Mouse (Mus musculus): Measurements from ENCODE around the gene Cd3d.
"Not testable (repeated sequence)": the region's sequence is repeated elsewhere in the genome, so short reads cannot be mapped to it uniquely, and the experiment has no call there.

Cd3d gene

DNA sequence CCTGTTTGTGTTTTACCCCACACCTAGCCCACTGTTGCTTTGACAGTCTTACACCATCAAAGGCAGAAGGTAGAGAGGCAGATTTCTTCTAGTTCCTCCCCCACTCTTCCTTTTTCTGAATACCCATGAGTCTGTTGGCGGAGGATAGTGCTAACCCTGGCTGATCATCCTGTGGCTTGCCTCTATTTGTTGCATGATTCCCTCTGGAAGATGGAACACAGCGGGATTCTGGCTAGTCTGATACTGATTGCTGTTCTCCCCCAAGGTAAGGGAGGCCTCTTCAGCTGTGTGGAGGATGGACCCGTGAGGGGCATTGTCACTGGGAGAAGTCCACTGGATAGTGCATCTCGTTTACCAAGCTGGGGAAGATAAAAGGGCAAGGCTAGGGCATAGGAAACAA is at the start of gene Cd3d:
Gene Cd3d (plus strand): TSS at position 111 of the 400 bp plus-strand sequence.
- DNase-seq (ENCODE audit: low read depth, low spot score), result no peak

DNA sequence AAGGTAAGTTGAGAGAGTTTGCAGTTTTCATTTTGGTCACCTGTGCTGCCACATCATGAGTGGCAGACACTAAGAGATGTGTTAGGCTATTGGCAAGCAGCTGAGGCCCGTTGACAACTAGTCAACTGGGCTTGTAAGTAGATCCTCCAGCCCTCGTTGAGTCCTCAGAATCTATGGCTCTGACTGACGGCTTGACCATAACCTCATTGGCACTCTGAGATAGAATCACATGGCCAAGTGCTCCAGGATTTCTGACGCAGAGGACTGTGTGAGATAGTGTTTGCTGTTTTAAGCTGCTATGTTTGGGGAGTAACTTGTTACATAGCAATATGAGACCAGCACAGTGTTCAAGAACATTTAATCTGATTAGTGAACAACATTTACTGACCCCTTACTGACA is 39.8 kb upstream of the Cd3d start:
- DNase-seq (ENCODE audit: low read depth, low spot score), result no peak

DNA sequence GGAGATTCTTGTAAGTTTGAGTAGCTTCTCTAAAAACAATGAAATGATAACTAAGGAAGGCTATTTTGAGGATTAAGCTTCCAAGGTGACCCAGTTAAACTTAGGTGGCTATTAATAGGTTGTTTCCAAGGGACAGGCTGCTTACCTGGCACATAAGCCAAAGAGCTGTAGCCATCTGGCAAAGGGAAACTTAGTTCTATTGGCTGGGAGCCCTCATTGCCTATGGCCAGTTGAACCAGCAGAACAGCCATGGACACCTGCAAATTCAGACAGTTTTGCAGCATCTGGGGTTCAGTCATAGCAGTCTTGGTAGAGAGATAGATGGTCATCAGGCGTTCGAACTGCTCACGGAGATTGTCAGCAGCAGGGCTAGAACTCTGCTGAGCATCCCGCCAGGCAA is 39.2 kb upstream of the Cd3d start:
- no peak for DNase-seq (ENCODE audit: low read depth, low spot score)

DNA sequence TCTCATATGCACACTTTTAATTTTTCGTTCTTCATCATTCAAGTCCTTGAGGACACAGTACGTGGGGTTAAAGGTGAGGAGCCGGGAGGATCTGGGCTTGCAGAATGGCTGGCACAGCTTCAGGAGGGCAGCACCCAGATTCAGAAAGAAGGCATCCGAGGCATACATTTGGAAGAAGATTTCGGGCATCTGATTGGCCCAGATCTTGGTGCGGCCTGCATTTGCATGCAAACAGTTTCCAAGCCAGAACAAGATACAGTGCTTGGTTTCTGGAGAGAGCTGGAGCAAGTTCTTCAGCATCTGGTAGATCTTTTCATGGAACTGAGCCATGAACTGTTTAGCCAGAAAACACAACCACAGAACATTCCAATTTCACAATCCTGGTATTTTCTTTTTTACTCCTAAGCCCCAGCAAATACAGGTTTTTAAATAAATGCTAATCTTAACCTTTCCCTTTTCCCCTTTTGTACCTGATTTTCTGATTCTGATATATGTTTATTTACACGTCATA is 35.3 kb upstream of the Cd3d start:
- DNase-seq (ENCODE audit: low read depth, low spot score), result no peak

DNA sequence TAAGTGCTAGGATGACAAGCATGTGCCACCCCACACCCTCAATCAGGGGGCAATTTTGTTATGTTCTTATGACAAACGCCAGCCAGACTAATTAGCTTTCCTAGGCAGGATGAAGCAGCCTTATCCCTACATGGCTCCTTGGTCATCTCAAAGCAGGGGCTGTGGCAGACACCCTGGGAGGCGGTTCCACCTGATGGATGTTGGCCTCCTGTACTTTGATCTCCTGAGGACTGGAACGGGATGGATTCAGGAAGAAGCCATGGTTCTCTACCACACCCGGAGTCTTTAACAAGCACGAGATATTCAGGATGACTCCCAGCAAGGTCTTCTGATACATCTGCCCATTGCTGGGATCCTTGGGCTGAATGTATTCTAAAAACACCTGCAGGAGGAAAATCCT is 33.8 kb upstream of the Cd3d start:
- DNase-seq (ENCODE audit: low read depth, low spot score), result no peak

DNA sequence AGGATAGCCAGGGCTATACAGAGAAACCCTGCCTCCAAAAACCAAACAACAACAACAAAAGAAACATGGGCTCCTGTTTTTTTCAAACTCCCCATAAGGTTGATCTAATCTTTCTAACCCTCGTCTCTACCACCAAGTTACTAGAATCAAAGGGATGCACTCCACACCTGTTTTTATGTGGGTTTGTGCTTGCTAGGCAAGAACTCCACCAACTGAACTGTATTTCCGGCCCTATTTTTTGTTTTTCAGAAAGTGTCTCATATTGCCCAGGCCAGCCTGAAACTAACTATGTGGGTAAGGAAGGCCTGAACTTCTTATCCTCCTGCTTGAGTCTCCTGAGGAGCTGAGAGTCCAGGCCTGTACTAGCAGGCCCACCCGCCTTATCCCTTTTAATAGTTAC is 27.2 kb upstream of the Cd3d start:
- no peak for DNase-seq (ENCODE audit: low read depth, low spot score)

DNA sequence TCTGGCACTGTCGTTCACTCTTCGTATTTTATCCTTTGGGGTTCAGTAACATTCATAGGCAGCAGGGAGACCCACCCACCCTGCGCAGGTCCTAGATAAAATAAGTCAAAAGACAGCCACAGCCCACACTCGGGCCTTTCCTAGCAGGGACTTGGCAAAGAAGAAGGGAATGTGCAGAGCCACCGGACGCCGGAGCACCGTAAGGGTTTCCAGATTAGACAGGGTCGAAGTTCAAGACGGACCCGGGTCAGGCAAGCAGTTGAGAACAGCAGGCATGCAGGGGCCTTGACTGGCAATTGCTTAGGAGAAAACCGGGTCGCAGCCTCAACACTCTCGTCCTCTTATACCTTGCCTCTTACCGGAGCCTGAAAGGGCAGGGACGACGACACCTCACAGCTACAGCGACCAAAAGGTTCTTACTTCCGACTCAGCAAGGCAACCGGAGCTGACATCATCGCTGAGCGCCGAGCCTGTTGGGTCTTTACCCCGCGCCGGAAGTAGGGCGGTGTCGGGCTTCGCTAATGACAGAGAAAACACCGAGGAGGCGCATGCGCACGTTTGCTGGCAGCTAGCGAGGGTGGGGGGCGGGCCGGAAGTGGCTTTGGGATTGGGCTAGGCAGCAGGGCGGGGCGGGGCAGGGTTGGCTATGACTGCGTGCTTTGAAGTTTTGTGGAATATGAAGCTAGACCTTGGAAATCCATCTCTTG is 16.3 kb upstream of the Cd3d start, which contains the start of gene Ube4a:
Gene Ube4a (minus strand): TSS at position 475 of the 707 bp plus-strand sequence.
- DNase-seq (ENCODE audit: low read depth, low spot score), result peak; percentile 99

DNA sequence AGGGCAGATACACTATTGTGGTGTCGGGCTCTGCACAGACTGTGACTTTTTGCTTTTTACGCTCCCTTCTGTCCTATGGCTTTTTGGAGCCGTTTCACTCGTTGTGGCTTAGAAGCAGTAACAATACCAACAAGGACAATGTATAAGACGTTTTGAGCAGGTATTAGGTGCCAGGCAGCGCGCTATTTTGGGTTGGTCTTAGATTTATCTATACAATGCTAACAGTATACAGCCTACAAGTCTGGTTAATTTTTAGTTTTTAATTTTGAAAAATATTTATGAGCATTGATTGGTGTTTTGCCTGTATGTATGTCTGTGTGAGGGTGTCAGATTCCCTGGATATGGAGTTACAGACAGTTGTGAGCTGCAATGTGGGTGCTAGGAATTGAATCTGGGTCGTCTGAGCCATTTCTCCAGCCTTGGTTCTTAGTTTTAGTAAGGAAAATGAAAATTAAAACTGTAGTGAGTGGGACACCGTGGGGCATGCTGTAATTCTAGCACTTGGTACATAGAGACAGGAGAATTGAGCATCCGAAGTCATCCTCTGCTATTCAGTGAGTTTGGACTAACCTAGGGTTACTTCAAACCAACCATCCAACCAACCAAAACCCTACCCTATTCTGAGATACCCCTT is 15.6 kb upstream of the Cd3d start:
- no peak for DNase-seq (ENCODE audit: low read depth, low spot score)

DNA sequence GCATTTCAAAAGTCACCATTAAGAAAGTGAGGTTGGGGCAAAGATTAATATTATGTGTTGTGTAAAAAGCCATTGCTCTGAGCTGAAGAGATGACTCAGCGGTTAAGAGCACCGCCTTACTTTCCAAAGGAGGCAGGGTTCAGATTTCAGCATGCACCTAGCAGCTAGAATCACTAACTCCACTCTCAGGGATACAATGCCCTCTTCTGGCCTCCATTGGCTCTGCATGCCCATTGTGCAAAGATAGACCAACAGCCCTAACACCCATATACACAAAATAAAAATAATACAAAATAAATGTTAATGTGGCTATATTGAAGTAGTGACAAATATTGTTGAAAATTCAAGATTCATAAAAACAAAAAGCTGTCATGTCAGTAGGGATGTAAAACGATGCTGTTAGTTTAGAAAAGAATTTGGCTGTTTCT is 14.8 kb upstream of the Cd3d start:
- DNase-seq (ENCODE audit: low read depth, low spot score), result peak; percentile 43

DNA sequence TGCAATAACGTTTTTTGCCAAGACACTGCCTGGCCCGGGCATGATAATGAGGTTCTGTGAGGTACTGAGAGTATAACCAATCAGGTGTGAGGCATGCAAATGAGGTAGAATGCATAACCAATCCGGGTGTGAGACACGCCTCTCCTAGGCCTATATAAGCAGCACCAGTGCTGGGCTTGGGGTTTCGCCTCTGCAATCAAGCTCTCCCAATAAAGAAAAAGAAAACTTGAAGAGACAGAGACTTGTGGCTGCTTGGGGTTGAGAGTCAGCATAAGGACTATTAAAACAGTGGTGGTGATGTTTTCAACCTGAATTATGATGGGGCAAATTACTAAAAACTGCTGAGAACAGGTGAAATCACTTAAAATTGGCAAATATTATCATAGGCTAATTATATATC is 13.8 kb upstream of the Cd3d start:
- DNase-seq (ENCODE audit: low read depth, low spot score), result not testable (repeated sequence)

DNA sequence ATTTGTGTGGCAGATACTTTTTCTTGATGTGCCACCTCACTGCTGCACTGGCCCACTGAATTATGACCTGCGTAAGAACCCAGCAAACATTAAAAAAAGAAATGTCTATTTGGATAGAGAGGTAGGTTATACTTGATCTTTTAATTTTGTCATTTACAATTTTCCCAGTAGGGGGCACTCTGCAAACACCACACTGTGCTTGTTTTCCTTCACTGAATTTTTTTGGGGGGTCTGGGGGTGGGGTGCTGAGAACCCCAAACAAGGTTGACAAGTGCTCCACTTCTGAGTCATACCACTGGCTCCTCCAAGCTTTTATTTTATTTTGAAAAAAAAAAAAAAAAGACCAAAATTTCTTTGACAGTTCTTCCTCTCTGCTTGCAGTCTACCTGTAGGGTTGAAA is 12.1 kb upstream of the Cd3d start:
- no peak for DNase-seq (ENCODE audit: low read depth, low spot score)

DNA sequence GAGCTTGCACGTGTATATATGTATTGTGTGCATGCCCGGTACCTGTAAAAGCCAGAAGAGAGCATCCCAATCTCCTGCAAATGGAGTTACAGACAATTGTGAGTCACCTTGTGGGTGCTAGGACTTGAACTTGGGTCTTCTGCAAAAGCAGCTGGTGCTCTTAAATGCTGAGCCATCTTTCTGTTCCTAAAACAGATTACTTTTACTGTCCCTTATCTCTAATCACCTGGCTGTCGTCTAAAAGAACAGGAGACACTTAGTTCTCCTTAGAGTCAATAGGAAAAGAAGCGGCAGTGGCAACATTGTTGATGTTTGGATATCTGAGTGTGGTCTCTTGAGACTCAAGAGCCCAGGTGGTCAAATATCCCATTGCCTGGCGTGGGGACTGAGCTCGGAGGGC is 3.8 kb upstream of the Cd3d start:
- DNase-seq (ENCODE audit: low read depth, low spot score), result no peak

DNA sequence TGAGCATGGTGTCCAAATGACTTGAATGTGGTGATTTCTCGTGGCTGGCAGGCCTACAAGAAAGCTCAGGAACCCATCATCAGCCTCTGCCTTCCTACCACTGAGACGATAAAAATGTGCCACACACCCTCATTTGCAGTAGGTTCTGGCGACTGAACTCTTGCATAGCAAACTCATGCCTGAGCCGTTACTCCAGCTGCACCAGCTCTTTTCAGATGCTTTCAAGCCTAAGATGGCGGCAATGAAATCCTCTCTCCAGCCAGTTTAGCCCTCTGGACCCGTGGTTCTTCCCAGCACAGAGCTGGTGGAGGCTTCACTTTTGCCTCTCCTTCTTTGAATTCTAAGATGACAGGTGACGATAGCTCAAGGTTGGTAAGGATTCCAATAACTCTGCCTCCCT is 1.8 kb upstream of the Cd3d start:
- DNase-seq (ENCODE audit: low read depth, low spot score), result no peak

DNA sequence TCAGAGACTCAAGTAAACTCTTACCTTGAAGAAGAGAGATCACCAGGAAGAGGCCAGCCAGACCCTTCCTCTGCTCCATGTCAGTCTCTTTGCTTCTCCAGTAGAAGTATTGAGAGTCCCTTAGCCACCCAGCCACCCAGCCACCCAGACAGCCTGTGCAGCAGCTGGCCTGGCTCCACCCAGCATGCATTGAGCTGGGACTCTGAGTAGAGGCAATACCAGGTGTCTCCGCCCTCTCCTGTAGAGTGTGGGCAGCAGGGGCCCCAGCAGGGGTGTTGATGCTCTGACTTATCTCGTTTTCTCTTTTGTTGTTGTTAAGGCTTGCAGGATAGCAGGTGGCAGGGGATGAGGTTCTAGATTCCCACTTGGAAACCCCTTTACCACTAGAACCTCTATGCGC is 1.3 kb upstream of the Cd3d start, which contains the start of gene Cd3g:
Gene Cd3g (minus strand): TSS at position 190 of the 400 bp plus-strand sequence.
- DNase-seq (ENCODE audit: low read depth, low spot score), result no peak

DNA sequence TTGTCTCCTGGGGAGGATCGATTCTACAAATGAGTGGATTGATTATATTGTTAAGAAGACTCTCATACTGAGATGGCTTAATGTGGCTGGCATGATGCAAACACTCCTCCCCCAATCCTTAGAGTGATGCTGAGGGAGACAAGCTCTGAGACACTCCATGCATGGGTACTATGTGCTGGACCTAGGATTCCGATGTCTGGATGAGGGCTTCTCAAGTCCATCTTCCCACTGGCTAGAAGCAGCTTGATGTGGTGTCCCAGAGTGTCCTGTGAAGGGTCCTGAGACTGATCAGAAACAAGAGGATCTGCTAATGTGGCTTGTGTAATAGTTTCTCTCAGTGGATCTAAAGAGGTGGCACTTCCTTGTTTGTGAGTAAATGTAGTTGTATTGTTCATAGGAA is 482 bp upstream of the Cd3d start:
- DNase-seq (ENCODE audit: low read depth, low spot score), result no peak

DNA sequence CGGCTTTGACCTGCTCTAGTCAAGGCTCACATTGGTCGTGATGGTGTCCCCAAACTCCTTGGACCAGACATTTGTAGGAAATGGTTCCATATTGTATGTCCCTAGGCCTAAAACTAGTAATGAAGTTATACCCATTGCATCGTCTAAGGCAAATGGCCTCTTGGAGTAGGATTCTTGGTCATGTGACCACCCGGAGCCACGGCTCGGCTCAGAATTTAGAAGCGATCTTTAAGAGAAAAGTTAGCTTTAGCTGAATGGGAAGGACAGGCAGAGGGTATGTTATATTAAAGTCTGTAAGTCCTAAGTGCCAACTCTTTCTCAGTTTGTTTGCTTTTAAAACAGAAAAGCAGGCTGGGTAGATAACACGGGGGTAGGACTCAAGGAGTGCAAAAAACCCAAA is 495 bp downstream of the Cd3d start:
- DNase-seq (ENCODE audit: low read depth, low spot score), result no peak

DNA sequence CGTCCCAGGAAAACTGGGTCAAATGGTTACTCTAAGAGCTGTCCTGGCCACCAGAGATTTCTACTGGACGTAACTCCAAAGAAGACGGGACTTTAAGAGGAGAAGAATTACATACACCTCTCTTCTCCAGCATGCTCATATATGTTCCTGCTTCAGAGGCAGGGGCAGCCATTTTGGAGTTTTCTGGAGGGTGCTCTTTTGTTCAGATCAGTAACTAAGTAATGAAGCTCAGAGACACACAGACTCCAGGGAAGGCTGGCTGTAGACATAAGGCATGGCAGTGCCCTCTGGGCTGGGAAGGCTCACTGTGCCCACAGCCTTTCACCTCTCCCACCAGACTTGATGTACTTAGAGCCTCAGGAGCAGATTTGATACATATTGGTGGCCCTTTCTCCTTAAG is 945 bp downstream of the Cd3d start:
- no peak for DNase-seq (ENCODE audit: low read depth, low spot score)

DNA sequence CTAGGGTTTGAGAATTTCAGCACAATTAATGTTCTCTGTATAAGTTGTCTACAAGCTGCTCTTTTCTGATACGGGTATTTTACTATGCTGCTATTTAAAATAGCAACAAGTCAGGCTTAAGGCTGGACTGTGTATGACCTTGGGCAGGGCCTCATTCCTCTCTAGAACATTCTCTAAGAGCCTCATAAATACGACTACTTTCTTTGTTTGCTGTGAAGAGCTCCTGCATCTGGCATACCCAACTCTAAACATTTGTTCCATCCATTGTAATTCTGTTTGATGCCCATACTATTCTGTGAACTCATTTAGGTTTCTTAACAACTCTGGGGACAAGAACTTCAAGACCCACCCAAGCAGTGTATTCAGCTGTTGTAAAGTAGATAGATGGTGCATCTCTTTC is 1.4 kb downstream of the Cd3d start:
- DNase-seq (ENCODE audit: low read depth, low spot score), result no peak

DNA sequence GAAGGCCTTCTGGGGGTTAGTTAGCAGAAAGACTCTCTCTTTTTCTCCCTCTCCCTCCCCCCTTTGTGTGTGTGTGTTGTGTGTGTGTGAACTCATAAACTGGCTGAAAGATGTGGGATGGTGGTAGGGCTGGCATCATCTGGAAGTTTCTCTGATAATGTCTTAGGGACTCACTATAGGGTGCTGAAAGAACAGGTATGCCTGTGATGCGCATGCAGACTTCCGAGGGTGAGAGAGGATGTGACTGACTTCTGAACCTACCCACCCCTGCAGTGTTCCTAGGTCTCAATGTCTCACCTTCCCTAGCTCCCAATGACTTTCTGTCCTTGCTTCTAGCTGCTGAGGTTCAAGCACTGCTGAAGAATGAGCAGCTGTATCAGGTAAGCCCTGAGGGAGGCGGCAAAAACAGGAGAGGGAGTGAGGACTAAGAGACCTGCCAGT is 4.2 kb downstream of the Cd3d start:
- DNase-seq (ENCODE audit: low read depth, low spot score), result no peak

DNA sequence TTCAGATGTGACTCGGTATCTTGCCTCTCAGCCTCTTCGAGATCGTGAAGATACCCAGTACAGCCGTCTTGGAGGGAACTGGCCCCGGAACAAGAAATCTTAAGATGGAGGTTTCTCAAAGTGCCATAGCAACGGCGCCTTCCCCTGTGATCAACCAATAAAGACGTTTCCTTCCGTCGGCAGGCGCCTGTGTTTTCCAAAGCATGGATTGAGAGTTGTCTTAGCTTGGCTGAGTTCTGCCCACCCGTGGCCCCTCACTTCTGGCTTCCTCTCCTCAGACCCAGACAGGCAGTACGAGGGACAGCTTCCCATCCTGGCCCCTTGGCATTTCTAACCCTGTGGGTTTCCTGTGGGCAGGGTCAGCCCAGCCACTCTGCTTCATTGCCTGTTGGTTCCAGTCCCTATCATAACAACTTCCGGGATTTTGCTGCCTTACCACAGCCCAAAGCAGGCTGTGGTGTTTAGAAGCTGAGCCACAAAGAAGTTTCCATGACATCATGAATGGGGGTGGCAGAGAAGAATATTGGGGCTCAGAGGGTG is 4.7 kb downstream of the Cd3d start:
- DNase-seq (ENCODE audit: low read depth, low spot score), result no peak

DNA sequence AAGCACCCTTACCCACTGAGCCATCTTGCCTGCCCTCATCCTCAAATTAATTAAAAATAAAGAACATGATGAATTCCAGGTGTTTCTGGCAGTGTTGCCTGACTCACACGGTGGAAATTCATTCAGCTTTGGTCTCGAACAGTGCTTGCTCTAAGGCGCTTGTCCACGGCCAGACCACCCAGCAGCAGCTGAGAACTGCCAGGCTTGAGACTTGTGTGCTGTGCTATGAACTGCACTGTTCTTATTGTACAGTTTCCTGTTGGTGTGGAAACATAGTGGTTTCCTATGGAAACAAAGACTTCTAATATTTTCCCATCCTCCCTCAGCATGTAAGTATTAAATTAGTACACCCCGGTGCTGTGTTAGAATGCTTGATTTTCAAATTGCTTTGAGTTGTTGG is 5.4 kb downstream of the Cd3d start:
- DNase-seq (ENCODE audit: low read depth, low spot score), result no peak

DNA sequence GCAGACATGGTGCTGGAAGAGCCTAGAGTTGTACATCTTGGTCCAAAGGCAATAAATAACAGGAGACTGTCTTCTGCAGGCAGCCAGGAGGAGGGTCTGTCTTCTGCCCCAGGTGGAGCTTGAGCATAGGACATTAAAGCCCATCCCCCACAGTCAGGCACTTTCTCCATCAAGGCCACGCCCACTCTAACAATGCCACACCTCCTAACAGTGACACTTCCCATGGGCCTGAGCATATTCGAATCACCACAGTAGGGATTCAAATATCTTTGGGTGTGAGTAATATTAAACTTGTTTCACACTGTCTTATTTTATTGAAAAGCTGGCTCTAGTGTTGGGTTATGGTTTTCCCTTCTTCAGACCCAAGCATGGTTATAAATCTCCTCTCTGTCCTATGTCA is 10.2 kb downstream of the Cd3d start:
- DNase-seq (ENCODE audit: low read depth, low spot score), result no peak

DNA sequence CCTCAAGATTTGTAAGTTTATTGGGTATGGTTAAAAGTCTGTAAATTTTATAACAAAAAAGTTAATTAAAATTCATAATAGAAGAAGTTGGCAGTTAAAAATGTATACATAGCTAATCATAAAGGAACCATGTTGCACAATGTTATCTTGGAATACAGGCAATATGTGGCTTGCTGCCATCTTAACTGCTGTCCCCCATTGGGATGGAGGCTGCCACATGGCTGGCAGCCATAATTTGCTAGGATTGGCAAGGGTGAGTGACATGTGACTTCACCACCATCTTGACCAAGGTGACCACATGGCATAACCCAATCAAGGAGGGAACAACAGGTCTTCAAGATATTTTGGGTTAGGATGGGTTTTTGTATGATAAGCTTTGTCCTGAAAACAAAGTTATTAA is 10.7 kb downstream of the Cd3d start:
- no peak for DNase-seq (ENCODE audit: low read depth, low spot score)

All from retina, postnatal 7 days (tissue).